Mouse (Mus musculus) cerebellum, postnatal 36 days (tissue): ENCODE data around the gene Sox11.

ENCODE experiments used
- DNase-seq, 2 experiments: peaks; one replicate each; pipeline ENCODE4 v3.0.0; 2021 to 2022; ENCODE audit warnings: mixed read lengths in 2 of 2

The Sox11 gene

GRCm38 (mm10) chr12:27336336-27336735 lies 6.0 kb downstream of the Sox11 start:
- DNase-seq: no peak

DNA sequence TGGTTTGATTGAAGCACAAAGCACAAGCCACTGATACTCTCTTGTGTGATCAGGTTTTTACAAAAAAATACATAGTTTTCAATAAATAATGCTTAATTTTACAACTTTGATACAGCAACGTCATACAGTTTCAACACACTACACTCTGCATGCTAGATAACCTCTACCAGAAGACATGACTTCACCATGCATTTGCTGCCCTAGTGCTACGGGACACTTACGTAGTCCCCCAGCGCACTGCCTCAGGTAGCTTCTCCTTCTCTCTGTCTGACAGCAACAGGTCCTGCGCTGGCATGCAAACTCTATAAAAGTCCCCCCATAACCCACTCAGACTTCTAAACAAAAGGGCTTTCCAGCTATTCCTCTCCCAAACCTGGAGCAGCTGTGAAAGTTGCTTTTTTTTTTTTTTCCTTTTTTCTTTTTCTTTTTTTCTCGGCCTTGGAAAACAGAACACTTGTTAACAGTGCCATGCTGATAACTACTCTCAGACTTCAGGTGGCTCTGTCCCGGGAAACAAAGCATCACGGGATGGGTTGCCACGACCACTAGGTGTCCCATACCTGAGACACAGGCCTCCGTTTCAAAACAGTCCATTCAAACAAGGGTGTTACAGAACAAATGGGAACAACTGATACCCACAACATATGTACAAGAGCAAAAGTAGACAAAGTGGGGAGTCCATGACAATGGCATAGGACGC lies 6.9 kb downstream of the Sox11 start:
- DNase-seq: no peak

DNA sequence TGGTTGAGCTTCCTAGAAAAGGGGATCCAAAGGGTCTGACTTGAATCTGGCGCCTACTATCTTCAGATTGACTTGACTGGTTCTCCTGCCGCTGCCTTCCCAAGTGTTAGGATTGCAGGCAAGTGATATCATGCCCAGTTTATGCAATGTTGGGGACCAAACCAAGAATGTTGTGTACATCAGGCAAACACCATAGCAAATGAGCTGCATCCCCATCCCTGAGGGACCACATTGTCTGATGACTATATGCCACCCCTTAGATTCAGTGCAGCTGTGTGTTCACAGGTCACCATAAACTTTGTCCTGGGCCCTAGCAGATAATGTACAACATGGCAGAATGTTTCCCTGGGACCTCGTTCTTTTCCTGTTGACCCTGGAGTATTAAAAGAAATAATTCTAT lies 8.8 kb downstream of the Sox11 start:
- no peak for DNase-seq

GRCm38 (mm10) chr12:27323423-27323822 lies 19.0 kb downstream of the Sox11 start:
- no peak for DNase-seq

GRCm38 (mm10) chr12:27320705-27321104 lies 21.7 kb downstream of the Sox11 start:
- no peak for DNase-seq

- no peak for DNase-seq
Observed at GRCm38 (mm10) chr12:27312985-27313384, 29.4 kb downstream of the Sox11 start.

DNA sequence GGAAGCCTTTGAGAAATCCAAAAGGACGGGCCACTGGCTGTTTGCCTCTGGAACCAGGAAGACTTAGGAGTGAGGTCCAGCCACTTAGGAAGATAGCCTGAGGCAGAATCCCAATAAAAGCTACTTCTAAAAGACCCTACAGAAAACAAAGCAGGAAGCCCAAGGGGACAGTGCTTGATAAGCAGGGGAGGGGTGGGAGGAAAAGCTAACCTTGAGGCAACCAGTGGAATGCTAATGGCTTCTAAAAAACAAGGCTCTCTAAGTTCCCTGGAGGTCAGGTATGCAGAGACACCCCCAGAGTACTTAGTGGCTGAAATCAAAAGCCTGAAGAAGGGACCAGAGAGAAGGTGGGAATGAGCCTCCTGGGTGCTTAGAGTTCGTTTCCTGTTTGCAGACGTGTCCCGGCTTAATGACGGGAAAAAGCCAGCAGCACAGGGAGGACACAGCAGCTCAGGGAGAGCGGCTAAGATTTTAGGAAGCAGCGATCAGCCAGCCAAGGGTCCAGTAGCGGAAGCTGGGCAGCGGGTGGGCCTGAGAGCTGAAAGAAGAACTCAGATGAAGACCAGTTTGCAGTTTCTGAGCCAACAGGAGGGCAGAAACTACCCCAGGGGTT lies 30.4 kb downstream of the Sox11 start:
- DNase-seq: no peak

GRCm38 (mm10) chr12:27311316-27311832 lies 31.0 kb downstream of the Sox11 start:
- no peak for DNase-seq

DNA sequence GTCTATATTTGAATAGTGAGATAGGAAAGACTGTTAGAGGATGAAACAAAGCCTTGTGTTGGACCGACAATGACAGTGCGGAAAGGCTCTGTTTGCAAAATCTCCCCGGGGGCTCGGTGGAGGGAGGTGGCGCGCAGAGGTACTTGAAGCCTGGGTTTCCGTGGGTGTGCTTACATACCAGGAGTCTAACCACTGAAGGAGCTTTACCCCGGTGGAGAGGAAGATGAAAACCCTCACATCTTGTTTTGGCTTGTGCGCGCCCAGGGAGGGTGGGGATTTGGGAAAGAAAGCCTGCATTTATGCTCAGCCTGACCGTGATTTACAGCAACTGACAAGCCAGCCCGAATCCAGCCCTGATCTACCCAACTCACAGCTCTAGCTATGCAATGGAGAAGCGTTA lies 31.7 kb downstream of the Sox11 start:
- DNase-seq: no peak

- DNase-seq: no peak
Observed at GRCm38 (mm10) chr12:27309969-27310368, 32.4 kb downstream of the Sox11 start.

DNA sequence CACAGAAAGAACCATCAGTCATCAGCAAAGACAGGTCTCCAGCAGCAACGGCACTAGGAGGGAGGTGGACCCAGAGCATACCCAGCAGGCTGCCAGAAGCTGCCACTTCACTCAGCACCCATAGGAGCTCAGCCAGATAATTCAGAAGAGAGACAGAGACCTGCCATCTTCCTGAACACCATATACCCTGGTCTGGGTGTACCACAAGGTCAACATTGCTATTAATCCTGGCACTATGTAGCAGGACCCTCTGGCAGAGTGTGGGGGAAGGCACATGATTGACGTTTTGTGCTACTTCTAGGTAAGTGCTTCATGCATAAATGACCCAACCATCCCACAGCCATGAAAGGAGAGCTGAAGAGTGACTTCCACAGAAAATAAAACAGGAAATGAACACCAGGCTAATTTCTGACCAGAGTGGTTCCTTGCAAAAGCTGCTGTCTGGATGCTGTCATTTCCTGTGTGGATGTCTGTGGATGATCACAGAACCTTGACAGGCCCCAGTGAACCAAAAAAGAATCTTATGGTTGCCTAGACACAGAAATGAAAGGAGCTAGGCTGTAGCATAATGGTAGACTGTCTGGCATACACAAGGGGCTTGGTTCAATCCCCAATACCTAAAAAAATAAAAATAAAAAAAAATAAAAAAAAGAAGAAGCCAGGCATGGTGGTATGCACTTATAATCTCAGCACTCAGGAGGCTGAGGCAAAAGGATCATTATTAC lies 37.5 kb downstream of the Sox11 start:
- DNase-seq: no peak

GRCm38 (mm10) chr12:27303190-27303589 lies 39.2 kb downstream of the Sox11 start:
- DNase-seq: no peak

DNA sequence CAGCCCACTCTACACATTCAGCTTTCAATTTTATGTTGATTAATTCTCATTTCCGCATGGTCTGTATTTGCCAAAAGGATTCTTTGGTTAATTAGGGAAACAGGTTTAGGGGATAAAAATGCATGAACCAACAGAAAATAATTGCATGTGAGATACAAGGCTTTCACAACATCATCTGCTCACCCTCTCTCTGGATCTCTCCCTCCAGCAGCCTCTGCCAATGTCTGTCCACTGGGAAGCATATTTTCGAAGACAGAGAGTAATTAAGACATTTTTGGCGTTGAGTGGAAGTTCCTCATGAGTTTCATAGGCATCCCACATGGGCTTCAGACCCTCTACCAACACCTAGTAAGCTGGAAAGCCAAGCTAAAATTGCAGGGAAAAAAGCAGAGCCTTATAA lies 43.7 kb downstream of the Sox11 start:
- DNase-seq: no peak

DNA sequence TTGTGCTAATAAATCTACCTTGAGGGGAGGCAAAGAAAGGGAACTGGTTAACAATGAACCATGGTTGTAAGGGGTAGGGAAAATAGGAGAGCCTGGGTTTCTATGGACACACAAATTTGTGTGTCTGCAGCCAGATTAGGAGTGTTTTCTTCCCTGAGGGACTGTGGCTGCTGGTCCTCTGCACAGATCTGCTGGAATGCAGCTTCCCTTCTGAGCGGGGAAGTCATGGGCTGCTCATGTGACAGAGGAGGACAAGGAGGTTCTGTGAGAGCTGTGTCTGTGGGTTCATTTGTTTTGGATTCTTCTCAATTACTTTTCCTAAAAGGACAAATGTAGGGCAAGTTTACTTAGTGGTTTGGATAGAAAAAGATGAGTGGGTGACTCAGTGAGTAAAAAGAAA lies 48.2 kb downstream of the Sox11 start:
- no peak for DNase-seq

DNA sequence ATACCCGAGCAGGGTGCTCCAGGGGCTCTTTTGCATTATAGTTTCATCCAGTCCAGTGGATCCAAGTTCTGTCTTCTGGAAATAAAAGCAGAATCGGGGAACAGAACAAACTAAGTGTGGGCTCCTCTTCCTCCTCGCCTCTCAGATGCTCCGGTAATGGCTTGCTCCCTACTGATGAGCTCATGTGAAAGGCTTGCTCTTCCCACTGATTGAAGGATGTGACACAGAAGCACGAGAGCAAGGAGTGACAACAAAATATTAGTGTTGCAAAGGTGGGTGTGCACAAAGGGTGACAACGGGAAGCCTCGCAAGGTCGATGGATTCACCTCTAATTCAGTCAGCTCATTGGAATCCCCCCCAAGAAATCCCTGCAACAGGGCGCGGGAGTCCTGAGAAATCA lies 48.6 kb downstream of the Sox11 start:
- no peak for DNase-seq

DNA sequence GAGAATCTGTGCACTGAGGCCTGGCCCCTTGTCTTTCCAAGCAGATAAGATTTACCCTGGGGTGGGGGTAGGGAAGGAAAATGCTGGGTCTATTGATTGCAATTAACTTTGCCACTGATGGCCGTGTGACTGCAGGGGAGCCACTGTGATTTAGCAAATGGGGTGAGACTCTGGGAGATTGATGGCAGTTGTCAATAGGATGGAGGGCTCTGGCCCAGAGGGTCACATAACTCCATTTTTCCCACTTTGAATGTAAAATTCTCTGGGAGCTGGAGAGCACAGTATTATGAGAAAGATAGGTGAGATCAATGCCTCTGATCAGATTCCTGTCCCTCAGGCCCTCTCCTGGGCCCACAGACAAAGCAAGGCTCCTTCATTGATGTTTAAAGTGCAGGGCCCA lies 49.2 kb downstream of the Sox11 start:
- DNase-seq: no peak
